Mouse (Mus musculus) stomach, postnatal 0 days (tissue): ENCODE measurements around the gene Snph.

Experiments used
- CTCF ChIP-seq: IDR thresholded peaks from 2 replicates; pipeline ENCODE4 v1.5.1; 2016; ENCODE audit warnings: antibody characterized with exemption, low read depth, mild to moderate bottlenecking, moderate library complexity
- EP300 ChIP-seq: optimal IDR thresholded peaks from 2 replicates; pipeline ENCODE3; 2016; ENCODE audit warnings: antibody characterized with exemption

DNA sequence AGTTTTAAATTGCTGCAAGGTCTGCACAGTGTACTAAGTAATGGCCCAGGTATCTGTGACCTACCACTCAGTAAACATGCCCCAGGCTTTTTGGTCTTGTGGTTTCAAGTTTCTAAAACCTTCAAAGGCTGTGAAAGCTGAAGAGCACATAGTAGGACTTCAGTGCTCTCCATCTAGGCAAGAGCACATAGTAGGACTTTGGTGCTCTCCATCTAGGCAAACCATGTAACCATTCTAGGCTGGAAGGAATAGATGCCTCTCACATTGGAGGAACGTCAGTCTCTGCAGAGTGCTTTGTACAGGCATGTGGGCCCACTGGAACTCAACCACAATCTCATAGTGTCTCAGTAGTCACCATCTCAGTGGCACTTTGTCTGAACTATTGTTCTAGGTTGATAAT is 68.4 kb downstream of the Snph start:
- TF ChIP-seq CTCF = no peak
- TF ChIP-seq EP300 = no peak
